Mouse (Mus musculus) induced T-regulatory cell, adult 2 months (primary cell): Measurements from ENCODE around the gene Gab3.
"Not testable (repeated sequence)": the region's sequence is repeated elsewhere in the genome, so short reads cannot be mapped to it uniquely, and the experiment has no call there.

Experiments used
- DNase-seq: peaks from one replicate; pipeline ENCODE4 v3.0.0-alpha.2; 2012; ENCODE audit warnings: low read depth

Gab3 gene

GRCm38 (mm10) chrX:75035162-75035561 is 50.1 kb downstream of the Gab3 start:
- no peak for DNase-seq

GRCm38 (mm10) chrX:75034054-75034453 is 51.2 kb downstream of the Gab3 start:
- not testable (repeated sequence) for DNase-seq

GRCm38 (mm10) chrX:74983734-74984133 is 101.5 kb downstream of the Gab3 start:
- no peak for DNase-seq

GRCm38 (mm10) chrX:74962899-74963298 is 122.4 kb downstream of the Gab3 start:
- DNase-seq, result peak; percentile 13

- peak; percentile 15 for DNase-seq
Observed at GRCm38 (mm10) chrX:74959161-74959560, 126.1 kb downstream of the Gab3 start.
